Mouse (Mus musculus) urinary bladder, postnatal 36 days (tissue): ENCODE measurements around the gene Krt25.

Experiments
- DNase-seq, 2 experiments: peaks; one replicate each; pipeline ENCODE4 v3.0.0; 2022; ENCODE audit warnings: low spot score in 2 of 2, mixed read lengths in 1 of 2

The Krt25 gene

GRCm38 (mm10) chr11:99276786-99277185, 46.0 kb downstream of the Krt25 start:
- DNase-seq, result no peak

- no peak for DNase-seq
Observed at GRCm38 (mm10) chr11:99275624-99276023, 47.1 kb downstream of the Krt25 start.

- no peak for DNase-seq
Observed at GRCm38 (mm10) chr11:99272721-99273120, 50.0 kb downstream of the Krt25 start.

GRCm38 (mm10) chr11:99269192-99269591, 53.6 kb downstream of the Krt25 start:
- DNase-seq, result no peak

DNA sequence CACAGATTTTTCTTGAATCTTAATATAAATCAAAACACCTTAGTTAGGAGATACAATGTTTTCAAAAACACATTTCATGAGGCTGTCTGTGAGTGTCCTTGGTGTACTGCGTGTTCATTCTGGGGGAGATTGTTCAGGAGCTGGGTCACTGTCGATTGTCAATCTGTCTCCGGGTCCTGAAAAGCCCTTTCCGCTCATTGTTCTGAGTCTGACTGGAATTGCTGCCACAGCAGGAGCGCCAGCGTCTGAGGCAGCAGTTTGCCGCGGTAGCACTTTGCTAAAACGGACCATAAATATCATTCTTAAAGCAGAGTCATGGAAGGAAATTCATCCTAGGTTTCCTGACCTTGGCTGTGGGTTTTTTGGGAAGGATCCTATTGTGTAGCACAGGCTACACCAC, 57.0 kb downstream of the Krt25 start:
- no peak for DNase-seq
